Mouse (Mus musculus) thymus, postnatal 10 days (tissue): ENCODE data around the gene Hpcal1.

ENCODE experiments used
- DNase-seq, 2 experiments: peaks; one replicate each; pipeline ENCODE4 v3.0.0; 2021; ENCODE audit warnings: low spot score in 2 of 2

Gene Hpcal1

GRCm38 (mm10) chr12:17712571-17712970 is 21.9 kb downstream of the Hpcal1 start:
- no peak for DNase-seq

GRCm38 (mm10) chr12:17715720-17716478 is 25.2 kb downstream of the Hpcal1 start:
- DNase-seq = no peak

DNA sequence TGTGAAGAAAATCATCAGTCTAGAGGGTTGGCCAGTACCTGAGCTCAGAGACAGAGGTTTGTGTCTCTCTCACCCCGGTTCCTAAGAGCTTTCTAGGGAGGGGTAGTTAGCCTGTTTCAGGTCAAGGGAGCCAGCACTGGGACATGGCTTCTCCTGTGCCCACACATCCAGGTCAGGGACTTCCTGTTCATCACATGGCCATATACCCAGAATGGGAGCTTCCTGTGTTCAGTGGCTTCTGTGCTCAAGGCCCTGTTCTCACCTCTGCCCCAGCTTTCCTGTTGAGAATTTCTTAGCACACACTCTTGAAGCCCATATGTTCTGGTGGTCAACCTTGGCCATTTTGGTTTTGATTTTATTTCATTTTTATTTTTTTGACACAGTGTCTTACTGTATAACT is 26.6 kb downstream of the Hpcal1 start:
- no peak for DNase-seq

DNA sequence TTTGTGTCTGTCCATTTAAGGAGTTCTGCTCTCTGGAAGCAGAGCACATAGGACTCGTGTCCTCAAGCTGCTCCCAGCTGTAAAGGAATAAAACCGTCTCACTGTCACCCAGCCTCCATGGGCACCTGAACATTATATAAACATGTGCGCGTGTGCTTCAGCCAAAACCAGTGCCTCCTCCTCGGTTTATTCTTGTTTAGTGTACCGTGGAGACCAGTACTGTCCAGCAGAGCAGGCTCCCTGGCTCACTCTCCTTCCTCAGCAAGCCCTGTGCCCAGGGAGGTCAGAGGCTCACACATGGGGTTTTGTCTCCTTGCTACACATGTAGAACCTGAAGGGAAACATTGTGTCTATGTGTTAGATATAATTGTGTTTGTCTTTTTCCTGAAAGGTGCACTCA is 27.5 kb downstream of the Hpcal1 start:
- DNase-seq = no peak

GRCm38 (mm10) chr12:17721058-17721457 is 30.4 kb downstream of the Hpcal1 start:
- DNase-seq = no peak

- no peak for DNase-seq
These were observed 32.0 kb downstream of the Hpcal1 start for GRCm38 (mm10) chr12:17722452-17723181.

- no peak for DNase-seq
These were observed 32.5 kb downstream of the Hpcal1 start for GRCm38 (mm10) chr12:17723182-17723570.

DNA sequence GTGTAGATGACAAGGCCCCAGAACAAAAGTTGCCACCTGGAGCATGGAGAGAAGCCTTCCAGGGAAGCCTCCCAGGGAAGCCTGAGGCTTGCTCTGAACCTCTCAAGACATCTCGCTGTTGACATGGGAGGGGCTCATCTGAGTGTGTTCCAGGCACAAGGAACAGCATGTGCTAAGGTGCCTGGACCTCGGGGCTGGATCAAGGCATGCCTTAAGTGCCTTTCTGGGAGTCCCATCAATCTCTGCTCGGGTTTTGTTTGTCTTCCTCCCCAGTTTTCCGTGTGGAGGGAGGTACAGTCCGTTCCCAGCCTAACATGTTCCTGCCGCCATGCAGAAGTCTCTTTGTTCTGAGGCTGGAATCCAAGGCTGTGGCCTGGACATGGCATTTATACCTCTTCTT is 33.3 kb downstream of the Hpcal1 start:
- DNase-seq = no peak

DNA sequence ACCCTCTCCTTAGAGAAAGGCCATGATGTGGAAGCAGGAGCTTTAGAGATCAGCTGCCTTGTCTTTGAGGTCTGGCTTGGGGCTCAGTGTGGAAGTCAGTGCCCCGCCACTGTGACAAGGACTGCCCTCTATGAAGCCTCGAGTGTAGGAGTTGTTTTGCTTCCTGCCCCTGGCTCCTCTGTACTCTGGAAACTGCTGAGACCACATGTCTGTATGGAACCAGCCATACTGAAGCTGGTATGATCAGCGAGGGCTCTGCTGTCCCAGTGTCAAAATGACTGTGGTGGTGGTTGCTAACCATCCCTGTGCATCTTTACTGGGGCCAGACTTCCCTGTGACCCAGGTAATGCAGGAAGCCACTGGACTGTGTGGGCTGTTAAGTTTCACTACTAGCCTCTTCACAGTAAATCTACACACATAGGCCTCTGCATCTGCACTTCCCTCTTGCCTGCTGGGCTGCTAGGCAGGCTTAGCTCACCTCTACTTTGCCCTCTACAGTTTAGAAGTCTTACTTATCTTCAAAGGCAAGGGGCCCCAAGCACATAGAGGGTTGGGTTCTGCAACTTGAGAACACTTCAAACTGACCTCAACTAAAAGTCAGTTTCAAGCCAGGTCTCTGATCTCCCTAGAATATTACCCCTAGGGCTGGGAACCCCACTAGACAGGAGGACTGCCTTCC is 33.9 kb downstream of the Hpcal1 start:
- peak; percentile 48 to 59 for DNase-seq

- no peak for DNase-seq
These were observed 34.9 kb downstream of the Hpcal1 start for GRCm38 (mm10) chr12:17725592-17725991.

GRCm38 (mm10) chr12:17726576-17727320 is 36.1 kb downstream of the Hpcal1 start:
- no peak for DNase-seq

GRCm38 (mm10) chr12:17727676-17728339 is 37.2 kb downstream of the Hpcal1 start:
- DNase-seq = peak; percentile 78 to 81

DNA sequence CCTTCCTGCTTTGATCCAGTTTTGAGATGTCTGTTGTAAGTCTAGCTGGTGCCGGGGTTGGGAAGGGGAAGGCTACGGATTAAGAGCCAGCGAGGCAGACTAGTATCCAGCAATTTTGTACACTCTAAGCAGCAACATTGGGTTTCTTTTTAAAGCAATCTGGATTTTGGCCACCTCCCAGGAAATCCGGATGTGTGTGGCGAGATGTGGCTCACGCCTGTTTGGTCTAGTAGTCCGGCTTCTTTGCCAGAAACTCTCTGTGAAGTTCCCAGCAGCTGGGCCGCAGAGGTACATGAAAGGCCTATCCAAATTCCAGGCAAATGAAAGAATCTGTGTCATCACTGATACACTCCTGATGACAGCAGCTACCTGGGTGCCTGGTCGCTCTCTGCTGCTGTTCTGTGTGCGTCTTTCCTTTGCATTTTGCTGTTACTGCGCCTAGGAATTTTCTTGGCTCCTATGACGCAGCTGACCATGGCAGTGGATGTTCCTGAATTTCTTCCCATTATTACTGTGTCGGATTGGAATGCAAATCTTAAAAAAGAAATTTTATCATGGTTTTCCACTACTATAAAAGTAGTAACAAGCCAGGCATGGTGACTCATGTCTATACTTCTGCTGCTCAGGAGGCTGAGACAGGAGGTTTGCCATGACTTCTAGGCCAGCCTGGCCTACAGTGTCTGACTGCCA is 38.7 kb downstream of the Hpcal1 start:
- no peak for DNase-seq

DNA sequence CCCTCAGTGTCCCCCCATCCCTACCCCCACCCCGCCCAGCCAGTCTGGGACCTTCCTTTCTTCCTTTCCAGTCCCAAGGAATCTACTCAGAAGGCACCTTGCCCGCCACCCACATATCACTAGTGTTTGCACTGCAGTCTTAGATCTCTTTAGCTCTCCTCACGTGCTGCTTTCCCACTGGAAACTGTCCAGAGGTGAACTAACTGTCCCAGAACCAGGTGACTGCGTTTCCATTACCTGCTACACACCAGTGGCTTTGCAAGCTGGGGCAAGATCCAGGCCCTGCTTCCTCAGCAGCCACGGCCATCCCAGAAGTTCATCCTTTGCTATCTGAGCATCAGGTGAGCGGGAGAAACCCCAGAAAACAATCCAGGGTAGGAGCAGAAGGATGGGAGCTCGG is 41.4 kb downstream of the Hpcal1 start:
- DNase-seq = no peak

- DNase-seq = no peak
These were observed 41.9 kb downstream of the Hpcal1 start for GRCm38 (mm10) chr12:17732546-17732945.

- no peak for DNase-seq
These were observed 42.7 kb downstream of the Hpcal1 start for GRCm38 (mm10) chr12:17733114-17733904.

DNA sequence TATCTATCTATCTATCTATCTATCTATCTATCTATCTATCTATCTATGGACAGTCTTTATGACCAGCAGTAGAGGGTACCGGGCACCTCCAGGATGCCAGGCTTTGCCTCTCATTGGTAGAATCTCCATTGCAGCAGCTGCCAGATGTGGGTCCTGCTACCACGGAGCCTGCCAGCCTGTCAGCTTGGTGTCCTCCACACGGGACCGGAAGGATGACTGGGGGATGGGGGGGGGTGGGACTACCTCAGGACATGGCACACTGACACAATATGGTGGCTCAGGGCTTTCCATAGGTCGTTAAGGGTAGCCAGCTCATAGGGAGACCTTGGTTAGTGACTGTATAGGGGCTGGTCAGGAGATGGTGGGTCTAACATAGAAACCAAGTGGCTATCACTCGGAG is 45.7 kb downstream of the Hpcal1 start:
- peak in 1 of 2 experiments; percentile 38 for DNase-seq

DNA sequence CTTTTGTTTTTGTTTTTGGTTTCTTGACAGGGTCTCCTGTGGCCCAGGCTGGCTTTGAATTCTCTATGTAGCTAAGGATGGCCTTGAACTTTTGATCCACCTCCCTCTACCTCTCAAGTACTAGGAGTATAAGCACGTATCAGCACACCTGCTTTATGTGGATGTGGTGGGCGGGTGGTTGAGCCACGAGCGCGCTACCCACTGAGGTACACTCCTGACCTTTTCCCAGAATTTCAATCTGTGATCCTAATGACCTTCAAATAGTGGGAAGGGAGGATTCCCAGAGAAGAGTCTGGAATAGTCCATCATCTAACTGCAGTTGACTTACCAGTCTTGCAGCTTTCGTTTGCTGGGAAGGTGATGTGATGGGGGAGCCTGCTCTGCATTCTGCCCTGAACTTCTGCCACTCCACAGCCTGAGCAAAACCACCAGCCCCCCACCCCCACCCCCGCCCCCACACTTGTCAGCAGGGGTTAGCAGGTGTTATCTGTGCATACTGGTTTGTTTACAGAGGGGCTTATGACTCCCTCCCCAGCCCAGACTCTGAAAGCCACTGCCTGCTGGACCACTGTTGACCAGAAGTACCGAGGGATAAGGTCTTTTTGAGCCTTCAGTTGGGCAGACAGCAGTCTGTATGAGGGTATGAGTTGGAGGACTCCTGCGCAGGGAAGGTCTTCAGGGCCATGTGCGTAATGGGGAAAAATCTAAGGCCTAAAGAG is 46.4 kb downstream of the Hpcal1 start:
- peak in 1 of 2 experiments; percentile 54 for DNase-seq

- DNase-seq = peak in 1 of 2 experiments; percentile 44
These were observed 47.2 kb downstream of the Hpcal1 start for GRCm38 (mm10) chr12:17737808-17738207.
